Mouse (Mus musculus) lung, adult 2 months (tissue): ENCODE measurements at regions not wholly inside any gene's neighbourhood (a gene's known extent, or its start where the extent isn't known, plus 50 kb on each side); places are given as distances from the start of the nearest gene placed in this dataset.

Source experiments
- CTCF ChIP-seq: fragments of 200-500 bp; IDR thresholded peaks from 2 replicates; pipeline ENCODE4 v1.5.1; 2011; ENCODE audit warnings: mild to moderate bottlenecking, low read length, control low read depth; ENCODE audit not compliant: insufficient read depth
- POLR2A ChIP-seq: fragments of 200-500 bp; IDR thresholded peaks from 2 replicates; pipeline ENCODE4 v1.6.1; 2011; ENCODE audit warnings: low read depth, mild to moderate bottlenecking, control low read depth, low read length, borderline replicate concordance; ENCODE audit errors: extremely low read depth

DNA sequence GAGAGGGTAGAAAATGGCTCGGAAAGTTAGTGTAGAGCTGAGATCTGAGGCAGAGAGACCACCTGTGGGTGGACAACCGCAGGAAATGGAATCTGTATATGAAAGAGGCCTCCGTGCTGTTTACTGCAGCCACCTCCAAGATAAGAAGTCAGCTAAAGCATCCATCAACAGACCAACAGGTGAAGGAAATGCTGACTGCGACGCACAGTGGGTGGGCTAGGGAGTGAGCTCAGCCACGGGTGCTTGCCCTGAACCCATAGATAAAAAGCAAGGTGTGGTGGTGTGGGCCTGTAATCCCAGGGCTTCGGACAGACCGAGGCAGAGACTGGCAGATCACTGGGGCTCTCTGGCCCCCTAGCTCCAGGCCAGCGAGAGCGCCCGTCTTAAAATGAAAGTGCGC is 83.0 kb upstream of the Tle3 start:
- TF ChIP-seq CTCF (no peak), POLR2A (no peak)
